Mouse (Mus musculus): ENCODE data around the gene Itgb3. TPM values are rescaled to one million over a fixed set of nuclear protein-coding genes. Genes with fewer than 3 reads are reported as not detected.
A peak's percentile ranks its signal among the peaks of the same experiment; 100 is the strongest.

Itgb3 gene
- polyA plus RNA-seq, 1 experiment, result 25.6 TPM

GRCm38 (mm10) chr11:104646173-104646572, 38.4 kb downstream of the Itgb3 start:
- no peak for TF ChIP-seq POLR2A (IDR thresholded peaks at IDR 0.05; ENCODE audit: low read depth, low read length)
- no peak for TF ChIP-seq CTCF (IDR thresholded peaks at IDR 0.05; ENCODE audit: extremely low read depth, insufficient read depth, insufficient read length, insufficient replicate concordance)
- no peak overlapping the region for H3K27ac ChIP-seq (ENCODE audit: insufficient read depth, low read length)
- no peaks in the 10 kb centered on the region; the same call in 1 of the 2 replicates for H3K36me3 ChIP-seq (ENCODE audit: control insufficient read depth, insufficient read depth, low read length)
- 78% methylated on average over 4 of the region's 4 CpGs for WGBS
- peaks cover 20% of the 10 kb centered on the region; the same call in 1 of the 2 replicates for H3K4me1 ChIP-seq (ENCODE audit: control insufficient read depth, insufficient read depth, insufficient read length)
- H3K4me3 ChIP-seq (ENCODE audit: extremely low read depth, insufficient read depth, insufficient read length), result no peak overlapping the region
- H3K27me3 ChIP-seq (ENCODE audit: control insufficient read depth, insufficient read depth, low read length), result no peaks in the 10 kb centered on the region
- DNase-seq (ENCODE audit: low read depth in 1 of 2, low spot score in 2 of 2), result no peak

DNA sequence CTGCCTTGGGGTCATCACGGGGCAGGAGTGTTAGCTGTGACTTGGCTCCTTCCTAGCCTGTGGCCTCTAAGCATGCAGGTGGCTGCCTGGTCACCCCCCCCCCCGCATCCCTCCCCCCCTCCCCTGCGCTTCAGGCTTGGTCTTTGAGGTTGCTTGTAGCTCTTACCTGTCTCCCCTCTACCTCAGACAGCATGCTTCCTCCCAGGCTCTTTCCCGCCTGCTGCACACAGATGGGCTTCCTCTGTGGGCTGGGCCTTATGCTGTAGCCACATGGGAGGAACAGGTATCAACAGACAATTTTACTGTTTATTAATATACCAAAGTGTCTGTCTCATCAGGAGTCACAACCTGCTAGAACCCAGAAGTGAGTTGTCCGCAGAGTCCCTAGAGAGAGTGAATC, 38.8 kb downstream of the Itgb3 start:
- DNase-seq (ENCODE audit: low read depth in 1 of 2, low spot score in 2 of 2), result no peak
- no peak for TF ChIP-seq POLR2A (IDR thresholded peaks at IDR 0.05; ENCODE audit: low read depth, low read length)
- no peak for TF ChIP-seq CTCF (IDR thresholded peaks at IDR 0.05; ENCODE audit: extremely low read depth, insufficient read depth, insufficient read length, insufficient replicate concordance)
- no peak overlapping the region for H3K27ac ChIP-seq (ENCODE audit: insufficient read depth, low read length)
- H3K4me1 ChIP-seq (ENCODE audit: control insufficient read depth, insufficient read depth, insufficient read length), result peaks cover 20% of the 10 kb centered on the region; the same call in 1 of the 2 replicates
- H3K36me3 ChIP-seq (ENCODE audit: control insufficient read depth, insufficient read depth, low read length), result no peaks in the 10 kb centered on the region; the same call in 1 of the 2 replicates
- H3K27me3 ChIP-seq (ENCODE audit: control insufficient read depth, insufficient read depth, low read length), result no peaks in the 10 kb centered on the region
- 32% methylated on average over 5 of the region's 5 CpGs for WGBS
- no peak overlapping the region for H3K4me3 ChIP-seq (ENCODE audit: extremely low read depth, insufficient read depth, insufficient read length)

- no peak for DNase-seq (ENCODE audit: low read depth in 1 of 2, low spot score in 2 of 2)
- Histone ChIP-seq H3K27me3 (ENCODE audit: control insufficient read depth, insufficient read depth, low read length) (no peaks in the 10 kb centered on the region), H3K36me3 (ENCODE audit: control insufficient read depth, insufficient read depth, low read length) (no peaks in the 10 kb centered on the region), H3K4me3 (ENCODE audit: extremely low read depth, insufficient read depth, insufficient read length) (no peak overlapping the region), H3K27ac (ENCODE audit: insufficient read depth, low read length) (0 out of 2 replicates have a peak overlapping the region, but pooled peaks have one; percentile 35), H3K4me1 (ENCODE audit: control insufficient read depth, insufficient read depth, insufficient read length) (peaks cover 20% of the 10 kb centered on the region; the same call in 1 of the 2 replicates)
- TF ChIP-seq CTCF (IDR thresholded peaks at IDR 0.05; ENCODE audit: extremely low read depth, insufficient read depth, insufficient read length, insufficient replicate concordance) (no peak), POLR2A (IDR thresholded peaks at IDR 0.05; ENCODE audit: low read depth, low read length) (no peak)
- 62% methylated on average over 8 of the region's 8 CpGs for WGBS
These were observed 39.5 kb downstream of the Itgb3 start for GRCm38 (mm10) chr11:104647188-104647867.

GRCm38 (mm10) chr11:104648571-104648970, 40.8 kb downstream of the Itgb3 start:
- Histone ChIP-seq H3K4me1 (ENCODE audit: control insufficient read depth, insufficient read depth, insufficient read length) (peaks cover 20% of the 10 kb centered on the region; the same call in 1 of the 2 replicates), H3K36me3 (ENCODE audit: control insufficient read depth, insufficient read depth, low read length) (no peaks in the 10 kb centered on the region), H3K4me3 (ENCODE audit: extremely low read depth, insufficient read depth, insufficient read length) (no peak overlapping the region), H3K27me3 (ENCODE audit: control insufficient read depth, insufficient read depth, low read length) (no peaks in the 10 kb centered on the region), H3K27ac (ENCODE audit: insufficient read depth, low read length) (no peak overlapping the region)
- TF ChIP-seq CTCF (IDR thresholded peaks at IDR 0.05; ENCODE audit: extremely low read depth, insufficient read depth, insufficient read length, insufficient replicate concordance) (peak; percentile 55; the same call in 1 of the 2 replicates), POLR2A (IDR thresholded peaks at IDR 0.05; ENCODE audit: low read depth, low read length) (no peak)
- 75% methylated on average over 3 of the region's 3 CpGs for WGBS
- DNase-seq (ENCODE audit: low read depth in 1 of 2, low spot score in 2 of 2), result peak in 1 of 2 experiments; percentile 56

DNA sequence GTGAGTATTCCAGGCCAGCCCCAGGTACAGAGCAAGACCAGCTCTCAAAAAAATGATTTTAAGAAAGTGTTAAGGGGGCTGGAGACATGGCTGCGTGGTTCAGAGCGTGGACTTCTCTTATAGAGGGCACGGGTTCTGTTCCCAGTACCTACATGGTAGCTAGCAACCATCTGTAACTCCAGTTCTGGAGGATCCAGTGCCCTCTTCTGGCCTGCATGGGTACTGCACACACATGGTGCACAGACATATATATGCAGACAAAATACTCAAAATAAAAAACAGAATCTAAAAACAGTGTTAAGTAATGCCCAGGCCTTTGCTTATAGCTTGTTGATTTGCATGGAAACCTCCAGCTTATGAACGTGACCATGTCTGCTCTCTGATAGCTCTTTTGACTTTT, 52.8 kb downstream of the Itgb3 start:
- no peaks in the 10 kb centered on the region for H3K27me3 ChIP-seq (ENCODE audit: control insufficient read depth, insufficient read depth, low read length)
- peaks cover 14% of the 10 kb centered on the region; the same call in 1 of the 2 replicates for H3K4me1 ChIP-seq (ENCODE audit: control insufficient read depth, insufficient read depth, insufficient read length)
- TF ChIP-seq CTCF (IDR thresholded peaks at IDR 0.05; ENCODE audit: extremely low read depth, insufficient read depth, insufficient read length, insufficient replicate concordance) (no peak), POLR2A (IDR thresholded peaks at IDR 0.05; ENCODE audit: low read depth, low read length) (no peak)
- H3K4me3 ChIP-seq (ENCODE audit: extremely low read depth, insufficient read depth, insufficient read length), result no peak overlapping the region
- no peak for DNase-seq (ENCODE audit: low read depth in 1 of 2, low spot score in 2 of 2)
- 86% methylated on average over 4 of the region's 4 CpGs for WGBS
- H3K36me3 ChIP-seq (ENCODE audit: control insufficient read depth, insufficient read depth, low read length), result peaks cover 4% of the 10 kb centered on the region; the same call in 1 of the 2 replicates
- H3K27ac ChIP-seq (ENCODE audit: insufficient read depth, low read length), result peak overlapping the region; percentile 35; the same call in 1 of the 2 replicates

GRCm38 (mm10) chr11:104661106-104661505, 53.3 kb downstream of the Itgb3 start:
- DNase-seq (ENCODE audit: low read depth in 1 of 2, low spot score in 2 of 2), result peak in 1 of 2 experiments; percentile 48
- Histone ChIP-seq H3K36me3 (ENCODE audit: control insufficient read depth, insufficient read depth, low read length) (peaks cover 4% of the 10 kb centered on the region; the same call in 1 of the 2 replicates), H3K27ac (ENCODE audit: insufficient read depth, low read length) (peak overlapping the region; percentile 35), H3K4me1 (ENCODE audit: control insufficient read depth, insufficient read depth, insufficient read length) (peaks cover 14% of the 10 kb centered on the region; the same call in 1 of the 2 replicates), H3K4me3 (ENCODE audit: extremely low read depth, insufficient read depth, insufficient read length) (no peak overlapping the region), H3K27me3 (ENCODE audit: control insufficient read depth, insufficient read depth, low read length) (no peaks in the 10 kb centered on the region)
- TF ChIP-seq CTCF (IDR thresholded peaks at IDR 0.05; ENCODE audit: extremely low read depth, insufficient read depth, insufficient read length, insufficient replicate concordance), result no peak
- TF ChIP-seq POLR2A (IDR thresholded peaks at IDR 0.05; ENCODE audit: low read depth, low read length), result no peak
- WGBS, result 70% methylated on average over 5 of the region's 5 CpGs

All from spleen, adult 2 months (tissue).